Mouse (Mus musculus) heart, embryonic 14.5 days (tissue): Measurements from ENCODE around the gene Ttc33. TPM values are rescaled to one million over a fixed set of nuclear protein-coding genes. Genes with fewer than 3 reads are reported as not detected.

Experiments used
- ATAC-seq: fragments of 200-750 bp; cut with Nextera tagmentation; 2 replicates; pipeline ENCODE4 v1.8.0; 2017; ENCODE audit warnings: low read depth, moderate TSS enrichment; ENCODE audit not compliant: insufficient number of reproducible peaks, insufficient read depth, low FRiP score
- H3K27ac ChIP-seq, 2 experiments: fragments of 200-500 bp in 1 of 2; fragments of 300-500 bp in 1 of 2; sonication (generic) in 1 of 2; replicated peaks in 1 of 2; 2 replicates each; pipeline ENCODE4 v1.5.1; 2012 to 2014; ENCODE audit warnings: low read depth in 2 of 2, low read length in 2 of 2, control low read depth in 1 of 2, mild to moderate bottlenecking in 1 of 2, mixed read lengths in 1 of 2; ENCODE audit not compliant: control insufficient read depth in 1 of 2, insufficient read depth in 1 of 2
- H3K27me3 ChIP-seq: fragments of 300-500 bp; sonication (generic); 2 replicates; pipeline ENCODE4 v1.6.1; 2014; ENCODE audit warnings: mild to moderate bottlenecking, low read length, control low read depth; ENCODE audit not compliant: control insufficient read depth, insufficient read depth
- H3K36me3 ChIP-seq: fragments of 300-500 bp; sonication (generic); 2 replicates; pipeline ENCODE4 v1.6.1; 2014; ENCODE audit warnings: mild to moderate bottlenecking, control low read depth, low read length, mixed read lengths; ENCODE audit not compliant: control insufficient read depth, insufficient read depth
- H3K4me1 ChIP-seq, 2 experiments: fragments of 200-500 bp in 1 of 2; fragments of 300-500 bp in 1 of 2; sonication (generic) in 1 of 2; 2 replicates each; pipeline ENCODE4 v1.6.1; 2012 to 2014; ENCODE audit warnings: low read length in 2 of 2, control low read depth in 1 of 2, mixed read lengths in 1 of 2; ENCODE audit not compliant: control insufficient read depth in 2 of 2, insufficient read depth in 2 of 2
- H3K4me2 ChIP-seq: fragments of 300-500 bp; sonication (generic); 2 replicates; pipeline ENCODE4 v1.6.1; 2014; ENCODE audit warnings: mild to moderate bottlenecking, low read length
- H3K4me3 ChIP-seq, 2 experiments: fragments of 200-500 bp in 1 of 2; fragments of 300-500 bp in 1 of 2; sonication (generic) in 1 of 2; 2 replicates each; pipeline ENCODE4 v1.5.1; 2012 to 2014; ENCODE audit warnings: low read length in 2 of 2, mild to moderate bottlenecking in 2 of 2, control low read depth in 1 of 2, low read depth in 1 of 2, moderate library complexity in 1 of 2; ENCODE audit not compliant: control insufficient read depth in 1 of 2, insufficient read depth in 1 of 2
- H3K9ac ChIP-seq: fragments of 300-500 bp; sonication (generic); 2 replicates; pipeline ENCODE4 v1.6.1; 2014; ENCODE audit warnings: mild to moderate bottlenecking, low read length
- H3K9me3 ChIP-seq: fragments of 300-500 bp; sonication (generic); 2 replicates; pipeline ENCODE4 v1.6.1; 2016; ENCODE audit warnings: low read length, control low read depth; ENCODE audit not compliant: control insufficient read depth
- WGBS: fragments of 180-500 bp; shearing (Covaris S2); extraction: QIAGEN DNeasy Blood & Tissue Kit; methylation state at CpG from one replicate; pipeline ENCODE4 v1.1.7; 2014; 5-methylcytosine and 5-hydroxymethylcytosine counted together
- polyA plus RNA-seq: library from polyadenylated mRNA; unstranded; fragments of >200 nt; fragmentation: Nextera tagmentation; extraction: Ambion mirVana; gene quantifications from 2 replicates; pipeline ENCODE4 v1.2.1, GENCODE M21; 2014

The Ttc33 gene
- polyA plus RNA-seq, 1 experiment from 2014 or later, result 39.7 TPM

DNA sequence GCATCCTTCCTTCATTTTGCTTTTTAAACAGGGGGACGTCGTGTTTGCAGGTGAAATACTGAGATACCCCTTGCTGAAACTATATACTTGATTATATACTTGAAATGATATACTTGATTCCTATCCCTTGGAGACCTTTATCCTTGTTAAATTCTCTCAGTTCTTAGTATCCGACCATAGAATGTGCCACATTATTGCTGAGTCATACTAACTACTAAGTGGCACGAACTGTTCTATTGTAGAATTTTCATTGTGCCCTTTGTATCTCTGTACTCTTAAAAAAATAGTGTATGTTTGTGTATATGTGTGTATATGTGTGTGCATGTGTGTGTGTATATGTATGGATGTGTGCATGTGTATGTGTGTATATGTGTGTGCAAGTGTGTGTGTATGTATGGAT lies 29.0 kb upstream of the Ttc33 start:
- H3K4me1 ChIP-seq, result peaks cover 10 to 20% of the 10 kb centered on the region in 2 experiments
- H3K4me3 ChIP-seq, result no peak overlapping the region
- no peaks in the 10 kb centered on the region for H3K27me3 ChIP-seq
- H3K36me3 ChIP-seq, result peaks cover 4% of the 10 kb centered on the region; the same call in 1 of the 2 replicates
- no peaks in the 10 kb centered on the region for H3K9me3 ChIP-seq
- ATAC-seq, result no peak
- H3K27ac ChIP-seq, result no peak overlapping the region
- H3K4me2 ChIP-seq, result no peak overlapping the region
- H3K9ac ChIP-seq, result no peak overlapping the region
- 88% methylated on average over 4 of the region's 4 CpGs for WGBS

DNA sequence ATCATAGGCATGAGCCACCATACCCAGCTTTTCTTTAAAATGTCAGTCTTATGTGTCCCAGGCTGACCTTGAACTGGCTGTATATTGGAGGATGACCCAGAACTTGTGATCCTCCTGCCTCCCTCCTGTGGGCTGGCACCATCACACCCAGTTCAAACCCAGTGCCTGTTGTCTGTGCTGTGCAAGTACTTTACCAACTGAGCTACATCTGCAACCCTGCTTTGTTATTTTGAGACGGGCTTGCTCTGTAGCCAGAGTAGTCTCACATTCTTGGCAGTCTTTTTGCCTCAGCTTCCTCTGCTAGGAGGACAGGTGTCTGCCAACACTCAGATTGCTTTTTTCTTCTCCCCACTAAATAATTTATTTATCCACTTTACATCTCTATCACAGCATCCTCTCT lies 27.9 kb upstream of the Ttc33 start:
- no peak overlapping the region for H3K9ac ChIP-seq
- WGBS, result 21% methylated on average over 1 of the region's 1 CpGs

DNA sequence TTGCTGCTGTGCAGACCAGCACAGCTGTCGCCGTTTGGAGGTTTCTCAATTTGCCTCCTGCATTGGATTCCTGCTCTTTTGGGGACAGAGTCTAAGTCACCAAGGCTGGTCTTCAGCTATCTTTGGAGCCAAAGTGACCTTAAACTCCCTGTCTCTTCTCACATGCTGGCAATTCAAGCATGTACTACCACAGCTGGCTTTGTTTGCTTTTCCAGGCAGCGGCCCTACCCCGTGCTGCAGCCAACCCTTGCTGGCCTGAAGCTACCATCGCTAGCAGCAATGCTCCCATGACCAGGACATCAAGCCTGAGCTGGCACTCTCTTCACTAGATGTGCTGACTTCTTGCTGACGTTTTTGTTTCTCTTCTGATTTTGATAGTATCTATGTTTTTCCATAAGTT lies 26.5 kb upstream of the Ttc33 start:
- Histone ChIP-seq H3K27ac (no peak overlapping the region), H3K4me1 (peaks cover 10 to 20% of the 10 kb centered on the region in 2 experiments), H3K36me3 (peaks cover 15% of the 10 kb centered on the region), H3K9ac (no peak overlapping the region), H3K4me3 (no peak overlapping the region), H3K4me2 (no peak overlapping the region), H3K27me3 (no peaks in the 10 kb centered on the region), H3K9me3 (no peaks in the 10 kb centered on the region)
- ATAC-seq, result no peak
- 58% methylated on average over 6 of the region's 6 CpGs for WGBS

More for the DNA sequence above, 27.9 kb upstream of the Ttc33 start:
- Histone ChIP-seq H3K4me3 (no peak overlapping the region), H3K4me1 (peaks cover 10 to 20% of the 10 kb centered on the region in 2 experiments), H3K36me3 (peaks cover 4% of the 10 kb centered on the region; the same call in 1 of the 2 replicates), H3K9me3 (no peaks in the 10 kb centered on the region), H3K27ac (no peak overlapping the region), H3K27me3 (no peaks in the 10 kb centered on the region), H3K4me2 (no peak overlapping the region)
- ATAC-seq, result no peak

DNA sequence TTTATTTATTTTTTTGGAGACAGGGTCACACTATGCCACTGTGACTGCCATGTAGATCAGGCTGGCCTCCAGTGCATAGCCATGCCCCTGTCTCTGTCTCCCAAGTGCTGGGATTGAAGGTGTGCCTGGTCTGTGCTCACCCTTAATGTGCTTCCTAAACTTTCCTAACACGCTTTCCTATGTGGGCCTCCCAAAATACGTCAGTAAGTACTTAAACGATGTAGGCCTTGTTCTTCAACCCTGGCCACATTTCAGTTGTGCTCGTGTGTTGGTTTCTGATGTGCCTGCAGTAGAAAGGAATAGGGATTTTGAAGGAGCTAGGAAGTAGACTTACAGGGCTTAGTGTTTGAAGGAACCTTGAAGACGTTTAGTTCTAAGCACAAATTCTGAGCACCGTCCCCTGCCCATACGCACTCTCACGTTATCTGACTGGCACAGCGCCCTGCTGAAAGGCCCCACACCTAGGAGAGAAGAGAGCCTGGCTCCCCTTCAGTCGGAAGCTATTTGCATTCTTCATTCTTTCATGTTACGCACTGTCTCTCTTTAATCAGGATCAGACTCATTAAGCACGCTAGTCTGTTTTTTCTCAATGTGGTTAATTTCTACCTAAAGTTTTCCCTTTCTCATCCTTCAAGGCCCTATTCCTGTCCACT lies 20.1 kb upstream of the Ttc33 start:
- ATAC-seq, result no peak
- Histone ChIP-seq H3K36me3 (peaks cover 71% of the 10 kb centered on the region), H3K9ac (no peak overlapping the region), H3K27ac (no peak overlapping the region), H3K9me3 (no peaks in the 10 kb centered on the region), H3K4me3 (no peak overlapping the region), H3K27me3 (no peaks in the 10 kb centered on the region), H3K4me2 (no peak overlapping the region), H3K4me1 (0 out of 4 replicates have a peak, but pooled peaks cover 0 to 3% of the 10 kb centered on the region in 2 experiments)
- WGBS, result 71% methylated on average over 12 of the region's 12 CpGs

DNA sequence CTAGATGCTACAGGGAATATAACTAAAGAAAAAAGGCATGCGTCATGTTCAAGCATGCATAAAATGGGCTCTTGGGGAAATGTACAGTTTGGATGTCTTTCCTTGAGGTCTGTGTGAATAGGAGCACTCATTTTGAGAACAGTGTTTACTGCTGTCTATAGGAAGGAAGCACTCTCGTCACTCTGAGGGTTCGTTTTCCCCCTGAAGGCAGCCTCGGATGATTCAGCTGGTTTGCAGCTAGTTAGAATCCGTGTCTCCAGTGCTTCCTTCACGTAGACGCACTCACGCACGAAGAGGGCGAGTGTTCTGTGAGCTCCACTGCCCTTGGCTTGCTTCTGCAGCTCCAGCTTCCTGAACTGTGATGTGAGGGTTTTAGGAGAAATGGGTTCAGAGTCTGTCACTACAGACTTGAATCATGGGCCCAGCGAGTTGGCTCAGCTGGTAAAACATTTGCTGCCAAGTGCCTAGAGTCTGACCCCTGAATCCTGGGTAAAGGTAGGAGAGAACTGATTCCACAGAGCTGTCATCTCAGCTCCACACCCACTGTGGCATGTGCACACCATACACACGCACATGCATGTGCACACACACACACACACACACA lies 12.0 kb upstream of the Ttc33 start:
- Histone ChIP-seq H3K4me3 (no peak overlapping the region), H3K9ac (no peak overlapping the region), H3K27ac (no peak overlapping the region), H3K9me3 (no peaks in the 10 kb centered on the region), H3K4me1 (no peaks in the 10 kb centered on the region), H3K36me3 (peaks cover 78% of the 10 kb centered on the region), H3K27me3 (no peaks in the 10 kb centered on the region), H3K4me2 (no peak overlapping the region)
- WGBS, result 86% methylated on average over 12 of the region's 12 CpGs
- ATAC-seq, result no peak

DNA sequence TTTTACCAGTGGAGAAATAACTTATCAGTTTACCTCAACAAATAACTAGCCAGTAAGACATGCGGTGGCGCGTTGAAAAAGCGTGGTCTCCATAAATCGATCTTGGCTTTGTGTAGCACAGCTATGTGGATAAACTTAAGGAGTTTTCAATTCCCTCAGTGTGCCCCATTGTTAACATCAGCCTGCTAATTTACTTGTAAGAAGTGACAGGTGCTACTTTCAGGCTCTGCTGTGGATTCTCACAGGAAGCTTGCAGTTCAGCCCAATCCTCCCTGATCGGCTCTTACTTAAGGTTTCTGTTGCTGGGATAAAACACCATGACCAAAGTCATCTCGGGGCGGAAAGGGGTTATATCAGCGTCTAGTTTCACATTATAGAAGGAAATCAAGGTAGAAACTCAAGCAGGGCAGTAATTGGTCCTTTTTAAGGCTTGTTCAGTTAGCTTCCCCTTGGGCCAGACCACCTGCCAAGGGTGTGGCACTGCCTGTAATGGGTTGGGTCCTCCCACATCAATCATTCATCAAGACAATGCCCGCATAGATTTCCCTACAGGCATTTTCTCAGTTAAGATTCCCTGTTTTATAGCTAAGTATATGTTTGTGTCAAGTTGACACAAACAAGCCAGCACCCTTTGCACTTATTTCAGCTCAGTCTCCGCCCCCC lies 526 bp upstream of the Ttc33 start:
- peak overlapping the region; percentile 88 for H3K9ac ChIP-seq
- no peaks in the 10 kb centered on the region for H3K9me3 ChIP-seq
- H3K27me3 ChIP-seq, result no peaks in the 10 kb centered on the region
- peak overlapping the region; percentile 77 to 90 for H3K4me3 ChIP-seq
- H3K27ac ChIP-seq, result peak overlapping the region in 1 of 2 experiments; percentile 82; a peak in 2 of 4 replicates
- H3K4me2 ChIP-seq, result peak overlapping the region; percentile 89
- 42% methylated on average over 11 of the region's 11 CpGs for WGBS
- H3K4me1 ChIP-seq, result peaks cover 0 to 13% of the 10 kb centered on the region in 2 experiments; a peak in 2 of 4 replicates
- H3K36me3 ChIP-seq, result peaks cover 14% of the 10 kb centered on the region
- ATAC-seq, result no peak

DNA sequence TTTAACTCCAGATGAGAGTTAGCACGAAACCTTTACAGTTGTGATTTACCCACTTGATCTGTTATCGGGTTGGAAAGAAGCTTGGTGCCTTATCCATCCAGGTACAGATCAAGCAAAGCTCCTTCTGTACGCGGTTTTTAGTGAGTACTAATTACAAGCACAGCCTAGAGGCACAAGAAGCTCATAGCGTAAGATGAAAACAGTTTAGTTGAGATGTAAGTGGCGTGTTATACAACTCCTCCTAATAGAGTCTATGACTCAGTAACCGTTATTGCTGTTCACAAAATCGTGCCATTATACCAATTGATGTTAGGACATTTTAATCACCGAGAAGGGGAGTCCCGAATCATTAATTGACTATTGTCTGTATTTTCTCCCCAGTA lies 959 bp downstream of the Ttc33 start:
- H3K36me3 ChIP-seq, result peaks cover 22% of the 10 kb centered on the region
- peak overlapping the region; percentile 77 to 90 for H3K4me3 ChIP-seq
- peak overlapping the region; percentile 88 for H3K9ac ChIP-seq
- no peak for ATAC-seq
- no peaks in the 10 kb centered on the region for H3K9me3 ChIP-seq
- peak overlapping the region; percentile 89 for H3K4me2 ChIP-seq
- H3K27me3 ChIP-seq, result no peaks in the 10 kb centered on the region
- H3K4me1 ChIP-seq, result peaks cover 0 to 13% of the 10 kb centered on the region in 2 experiments; a peak in 2 of 4 replicates
- peak overlapping the region in 1 of 2 experiments; percentile 82; a peak in 2 of 4 replicates for H3K27ac ChIP-seq
- 35% methylated on average over 10 of the region's 10 CpGs for whole genome bisulfite sequencing
